Mouse (Mus musculus): ENCODE results near the gene Pon2. TPM values are rescaled to one million over a fixed set of nuclear protein-coding genes. Genes with fewer than 3 reads are reported as not detected.
A peak's percentile ranks its signal among the peaks of the same experiment; 100 is the strongest.
"Not testable (repeated sequence)": the region's sequence is repeated elsewhere in the genome, so short reads cannot be mapped to it uniquely, and the experiment has no call there.

Gene Pon2
- polyA plus RNA-seq, 1 experiment from 2014 or later, result 61.2 TPM

- DNase-seq (ENCODE audit: low spot score) (no peak), ATAC-seq (replicated peaks; ENCODE audit: low FRiP score) (no peak)
- H3K27ac ChIP-seq (ENCODE audit: low read depth, low read length), result no peak overlapping the region
- no peak overlapping the region for H3K9ac ChIP-seq (ENCODE audit: low read depth, low read length)
- H3K36me3 ChIP-seq (ENCODE audit: control insufficient read depth, insufficient read depth, low read length), result no peaks in the 10 kb centered on the region; the same call in 1 of the 2 replicates
- H3K4me1 ChIP-seq (replicated peaks; ENCODE audit: control insufficient read depth, insufficient read depth, low read length), result peaks cover 1% of the 10 kb centered on the region; the same call in 1 of the 2 replicates
- 88% methylated on average over 4 of the region's 4 CpGs for WGBS
- H3K4me3 ChIP-seq (ENCODE audit: low read depth, low read length), result no peak overlapping the region
- H3K9me3 ChIP-seq (ENCODE audit: control insufficient read depth, low read length), result no peaks in the 10 kb centered on the region
- H3K27me3 ChIP-seq (replicated peaks; ENCODE audit: control insufficient read depth, insufficient read depth, low read length), result no peaks in the 10 kb centered on the region
- H3K4me2 ChIP-seq, result no peak overlapping the region
Measured at GRCm38 (mm10) chr6:5232022-5232421, 66.2 kb downstream of the Pon2 start.

- ATAC-seq (replicated peaks; ENCODE audit: low FRiP score) (no peak), DNase-seq (ENCODE audit: low spot score) (no peak)
- Histone ChIP-seq H3K9me3 (ENCODE audit: control insufficient read depth, low read length) (no peaks in the 10 kb centered on the region), H3K4me1 (replicated peaks; ENCODE audit: control insufficient read depth, insufficient read depth, low read length) (no peaks in the 10 kb centered on the region), H3K36me3 (ENCODE audit: control insufficient read depth, insufficient read depth, low read length) (no peaks in the 10 kb centered on the region; the same call in 1 of the 2 replicates), H3K4me2 (no peak overlapping the region), H3K9ac (ENCODE audit: low read depth, low read length) (no peak overlapping the region), H3K4me3 (ENCODE audit: low read depth, low read length) (no peak overlapping the region), H3K27me3 (replicated peaks; ENCODE audit: control insufficient read depth, insufficient read depth, low read length) (no peaks in the 10 kb centered on the region), H3K27ac (ENCODE audit: low read depth, low read length) (no peak overlapping the region)
- 88% methylated on average over 5 of the region's 5 CpGs for WGBS
Measured at GRCm38 (mm10) chr6:5230261-5230660, 68.0 kb downstream of the Pon2 start.

- H3K9me3 ChIP-seq (ENCODE audit: control insufficient read depth, low read length); H3K4me3 ChIP-seq (ENCODE audit: low read depth, low read length); H3K36me3 ChIP-seq (ENCODE audit: control insufficient read depth, insufficient read depth, low read length); DNase-seq (ENCODE audit: low spot score); ATAC-seq (replicated peaks; ENCODE audit: low FRiP score); H3K4me1 ChIP-seq (replicated peaks; ENCODE audit: control insufficient read depth, insufficient read depth, low read length); H3K9ac ChIP-seq (ENCODE audit: low read depth, low read length); H3K27ac ChIP-seq (ENCODE audit: low read depth, low read length); H3K27me3 ChIP-seq (replicated peaks; ENCODE audit: control insufficient read depth, insufficient read depth, low read length); H3K4me2 ChIP-seq: not testable (repeated sequence)
- 84% methylated on average over 2 of the region's 2 CpGs for WGBS
Measured at GRCm38 (mm10) chr6:5223551-5223950, 74.7 kb downstream of the Pon2 start.

DNA sequence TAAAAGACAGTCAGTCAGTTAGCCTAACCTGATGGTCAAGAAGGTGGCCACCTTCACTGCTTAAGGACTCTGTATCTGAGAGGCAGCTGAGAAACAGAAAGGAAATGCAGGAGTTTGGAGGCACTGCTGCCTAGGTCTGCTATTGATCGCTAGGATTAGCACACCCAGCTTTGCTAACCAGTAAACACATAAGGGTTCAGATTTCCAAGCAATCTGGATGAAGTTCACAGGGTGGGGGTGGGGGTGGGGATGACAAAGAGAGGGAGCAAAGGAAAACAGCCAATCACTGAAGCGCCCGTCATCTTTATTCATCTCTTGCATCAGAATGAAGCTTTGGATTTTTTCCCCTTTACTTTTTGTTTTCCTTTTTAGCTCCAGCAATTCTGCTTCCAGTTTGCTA is 76.2 kb downstream of the Pon2 start:
- ATAC-seq (replicated peaks; ENCODE audit: low FRiP score) (peak; percentile 66), DNase-seq (ENCODE audit: low spot score) (no peak)
- WGBS, result 68% methylated on average over 3 of the region's 3 CpGs

GRCm38 (mm10) chr6:5218190-5218589 is 80.1 kb downstream of the Pon2 start:
- Histone ChIP-seq H3K9me3 (ENCODE audit: control insufficient read depth, low read length) (no peaks in the 10 kb centered on the region), H3K27me3 (replicated peaks; ENCODE audit: control insufficient read depth, insufficient read depth, low read length) (no peaks in the 10 kb centered on the region), H3K27ac (ENCODE audit: low read depth, low read length) (no peak overlapping the region), H3K9ac (ENCODE audit: low read depth, low read length) (no peak overlapping the region), H3K36me3 (ENCODE audit: control insufficient read depth, insufficient read depth, low read length) (no peaks in the 10 kb centered on the region), H3K4me2 (no peak overlapping the region), H3K4me3 (ENCODE audit: low read depth, low read length) (no peak overlapping the region), H3K4me1 (replicated peaks; ENCODE audit: control insufficient read depth, insufficient read depth, low read length) (no peaks in the 10 kb centered on the region)
- ATAC-seq (replicated peaks; ENCODE audit: low FRiP score), result peak; percentile 53; the same call in 1 of the 2 replicates
- 89% methylated on average over 4 of the region's 4 CpGs for WGBS
- no peak for DNase-seq (ENCODE audit: low spot score)

More for the DNA sequence above, 76.2 kb downstream of the Pon2 start:
- Histone ChIP-seq H3K4me1 (replicated peaks; ENCODE audit: control insufficient read depth, insufficient read depth, low read length) (no peaks in the 10 kb centered on the region), H3K9ac (ENCODE audit: low read depth, low read length) (no peak overlapping the region), H3K27ac (ENCODE audit: low read depth, low read length) (no peak overlapping the region), H3K4me2 (no peak overlapping the region), H3K36me3 (ENCODE audit: control insufficient read depth, insufficient read depth, low read length) (no peaks in the 10 kb centered on the region), H3K27me3 (replicated peaks; ENCODE audit: control insufficient read depth, insufficient read depth, low read length) (no peaks in the 10 kb centered on the region), H3K4me3 (ENCODE audit: low read depth, low read length) (no peak overlapping the region), H3K9me3 (ENCODE audit: control insufficient read depth, low read length) (no peaks in the 10 kb centered on the region)

Other genes with a start within 250 kb of the Pon2 start
- gene Pon1, start 104.5 kb downstream of the Pon2 start, polyA plus RNA-seq (2014; fragmentation: Nextera tagmentation; extraction: Ambion mirVana), result 0.75 and 1.5 TPM in 2 replicates
- 17.8 and 18.5 TPM in 2 replicates for gene Pon3, start 42.2 kb downstream of the Pon2 start, polyA plus RNA-seq (2014; fragmentation: Nextera tagmentation; extraction: Ambion mirVana)
- 100 and 109 TPM in 2 replicates for gene Asb4, start 84.9 kb upstream of the Pon2 start, polyA plus RNA-seq (2014; fragmentation: Nextera tagmentation; extraction: Ambion mirVana)
- gene Pdk4, start 197.9 kb upstream of the Pon2 start, polyA plus RNA-seq (2014; fragmentation: Nextera tagmentation; extraction: Ambion mirVana), result 2.1 and 2.4 TPM in 2 replicates